Mouse (Mus musculus): ENCODE measurements around the gene Mospd1. TPM values are rescaled to one million over a fixed set of nuclear protein-coding genes. Genes with fewer than 3 reads are reported as not detected.

The Mospd1 gene
- polyA plus RNA-seq (2015; fragmentation: Nextera tagmentation; extraction: Ambion mirVana), result 38.1 and 40.7 TPM in 2 replicates

DNA sequence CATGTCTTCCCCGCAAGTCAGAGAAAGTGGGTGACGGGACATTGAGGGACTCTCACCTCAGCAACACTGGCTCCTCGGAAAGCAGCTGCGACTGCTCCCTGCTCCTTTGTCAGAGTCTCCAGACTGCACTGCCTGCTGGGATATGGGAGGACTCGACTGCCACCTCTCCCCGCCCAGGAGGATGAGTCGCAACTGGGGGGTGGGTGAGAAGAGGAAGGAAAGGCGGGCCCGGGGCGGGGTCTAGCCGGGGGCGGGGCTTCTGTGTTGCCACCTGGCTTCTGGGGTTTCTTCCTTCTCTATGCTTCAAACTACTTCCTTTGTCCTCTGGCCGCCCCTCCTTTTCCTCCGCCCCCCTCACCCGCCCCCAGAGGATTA, at the start of gene Mospd1:
Gene Mospd1 (minus strand): TSS at position 137 of the 375 bp plus-strand sequence.

Other genes with a start within 250 kb of the Mospd1 start
- gene Plac1, start 130.4 kb downstream of the Mospd1 start, polyA plus RNA-seq (2015; fragmentation: Nextera tagmentation; extraction: Ambion mirVana), result 0.86 and 1.2 TPM in 2 replicates
- gene Fam122b, start 100.7 kb downstream of the Mospd1 start, polyA plus RNA-seq (2015; fragmentation: Nextera tagmentation; extraction: Ambion mirVana), result 5.5 and 5.9 TPM in 2 replicates
- not detected in 2 replicates for gene Fam122c, start 97.1 kb downstream of the Mospd1 start, polyA plus RNA-seq (2015; fragmentation: Nextera tagmentation; extraction: Ambion mirVana)
- not detected in 2 replicates for gene Etd, start 64.4 kb upstream of the Mospd1 start, polyA plus RNA-seq (2015; fragmentation: Nextera tagmentation; extraction: Ambion mirVana)
- gene Rtl8c, start 237.5 kb upstream of the Mospd1 start, polyA plus RNA-seq (2015; fragmentation: Nextera tagmentation; extraction: Ambion mirVana), result 8.0 and 12.3 TPM in 2 replicates
- not detected in 2 replicates for gene Gm14597, start 238.5 kb upstream of the Mospd1 start, polyA plus RNA-seq (2015; fragmentation: Nextera tagmentation; extraction: Ambion mirVana)